Comparison of ENCODE assay signal across 1 mouse cellular context in the genomic region with DNA sequence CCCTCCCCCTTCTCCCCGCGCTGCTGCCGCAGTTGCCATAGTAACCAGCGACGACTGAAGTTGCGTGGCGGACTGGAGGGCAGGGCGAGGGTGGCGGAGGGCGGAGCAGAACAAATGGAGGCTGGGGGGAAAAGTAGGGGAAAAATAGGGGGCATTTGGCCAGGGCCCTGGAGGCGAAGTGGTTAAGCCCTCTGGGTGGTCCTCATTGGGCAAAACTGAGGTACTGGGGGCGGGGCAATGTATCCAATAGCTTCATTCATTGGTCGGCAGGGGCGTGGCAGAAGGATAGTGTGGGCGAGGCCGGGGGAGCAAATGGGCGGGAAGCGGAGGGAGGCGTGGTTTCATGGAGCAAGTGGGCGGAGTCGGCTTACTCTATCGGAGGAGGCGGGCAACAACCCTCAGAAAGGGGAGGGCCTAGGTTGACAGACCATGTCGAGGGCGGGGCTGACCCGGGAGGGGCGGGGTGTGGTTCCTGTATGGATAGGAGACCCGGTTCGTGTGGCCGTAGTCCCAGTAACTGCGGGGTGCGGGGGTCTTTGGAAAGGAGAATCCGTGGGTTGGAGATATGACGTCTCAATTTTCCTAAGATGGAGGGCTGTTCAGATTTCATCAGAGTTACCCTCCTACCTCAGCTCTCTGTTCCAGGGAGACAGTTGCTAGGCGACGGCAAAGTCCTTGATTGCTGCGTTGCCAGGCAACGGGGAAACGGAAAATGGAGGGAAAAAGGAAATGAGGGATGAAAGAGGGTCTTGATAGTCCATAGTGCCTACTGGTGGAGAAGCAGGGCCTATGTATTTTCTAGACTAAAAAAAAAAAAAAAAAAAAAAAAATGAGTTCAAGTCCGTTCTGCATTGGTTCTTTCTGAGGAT.
TF ChIP-seq lines count a peak whose summit lies in the region.

No protein-coding gene starts in this region.

TF ChIP-seq in C2C12, 6 proteins besides CTCF, POLR2A, EP300 and RAD21:
- TF ChIP-seq MYOD1 (IDR thresholded peaks at IDR 0.05; ENCODE audit: control insufficient read depth, insufficient read length, low read depth) (no peak), FOSL1 (IDR thresholded peaks at IDR 0.05; ENCODE audit: insufficient read depth, low read length, poor library complexity, severe bottlenecking) (no peak), USF1 (IDR thresholded peaks at IDR 0.05; ENCODE audit: low read depth) (no peak), CEBPB (IDR thresholded peaks at IDR 0.05; ENCODE audit: low read depth) (no peak), MAX (IDR thresholded peaks at IDR 0.05) (peak; percentile 46)
TF ChIP-seq in C2C12: peak in this region for 1.
